Mouse (Mus musculus) CH12.LX (cell line): Measurements from ENCODE around the gene Paqr6.

Source experiments
- CHD1 ChIP-seq: IDR thresholded peaks from 2 replicates; pipeline ENCODE4 v1.6.1; 2012; ENCODE audit warnings: low read depth, low read length, improper control_type of control experiment, inconsistent platforms
- CHD2 ChIP-seq: IDR thresholded peaks from 2 replicates; pipeline ENCODE4 v1.6.1; 2011; ENCODE audit warnings: low read length, improper control_type of control experiment
- CTCF ChIP-seq, 2 experiments: IDR thresholded peaks in 1 of 2; conservative IDR thresholded peaks in 1 of 2; 2 replicates each; pipeline ENCODE4 v1.5.1; 2011 to 2012; ENCODE audit warnings: low read depth in 2 of 2, low read length in 2 of 2, improper control_type of control experiment in 1 of 2, inconsistent platforms in 1 of 2, mild to moderate bottlenecking in 1 of 2, moderate library complexity in 1 of 2
- EP300 ChIP-seq: IDR thresholded peaks from 2 replicates; pipeline ENCODE4 v1.6.1; 2011; ENCODE audit warnings: low read length, improper control_type of control experiment
- MAFK ChIP-seq: IDR thresholded peaks from 2 replicates; pipeline ENCODE4 v1.6.1; 2011; ENCODE audit warnings: low read length, improper control_type of control experiment; ENCODE audit not compliant: insufficient replicate concordance
- MAX ChIP-seq: IDR thresholded peaks from 2 replicates; pipeline ENCODE4 v1.6.1; 2011; ENCODE audit warnings: low read length, improper control_type of control experiment
- MEF2A ChIP-seq: IDR thresholded peaks from 2 replicates; pipeline ENCODE4 v1.6.1; 2014; ENCODE audit warnings: low read depth, mild to moderate bottlenecking, inconsistent platforms, low read length, improper control_type of control experiment, borderline replicate concordance
- MXI1 ChIP-seq: IDR thresholded peaks from 2 replicates; pipeline ENCODE4 v1.6.1; 2011; ENCODE audit warnings: mild to moderate bottlenecking, low read depth, low read length, improper control_type of control experiment
- NRF1 ChIP-seq: IDR thresholded peaks from 2 replicates; pipeline ENCODE4 v1.6.1; 2014; ENCODE audit warnings: low read depth, mild to moderate bottlenecking, inconsistent platforms, low read length, improper control_type of control experiment, moderate library complexity
- POLR2A ChIP-seq: IDR thresholded peaks from 2 replicates; pipeline ENCODE4 v1.6.1; 2011; ENCODE audit warnings: low read depth, mild to moderate bottlenecking, improper control_type of control experiment, low read length
- SIN3A ChIP-seq: IDR thresholded peaks from 2 replicates; pipeline ENCODE4 v1.6.1; 2012; ENCODE audit warnings: low read length, improper control_type of control experiment, inconsistent platforms
- SMC3 ChIP-seq: IDR thresholded peaks from 2 replicates; pipeline ENCODE4 v1.6.1; 2011; ENCODE audit warnings: low read depth, low read length, improper control_type of control experiment
- TCF12 ChIP-seq: IDR thresholded peaks from 2 replicates; pipeline ENCODE4 v1.6.1; 2014; ENCODE audit warnings: low read depth, mild to moderate bottlenecking, inconsistent platforms, low read length, improper control_type of control experiment
- ZMIZ1 ChIP-seq: IDR thresholded peaks from 2 replicates; pipeline ENCODE4 v1.6.1; 2012; ENCODE audit warnings: low read depth, mild to moderate bottlenecking, inconsistent platforms, low read length, improper control_type of control experiment

DNA sequence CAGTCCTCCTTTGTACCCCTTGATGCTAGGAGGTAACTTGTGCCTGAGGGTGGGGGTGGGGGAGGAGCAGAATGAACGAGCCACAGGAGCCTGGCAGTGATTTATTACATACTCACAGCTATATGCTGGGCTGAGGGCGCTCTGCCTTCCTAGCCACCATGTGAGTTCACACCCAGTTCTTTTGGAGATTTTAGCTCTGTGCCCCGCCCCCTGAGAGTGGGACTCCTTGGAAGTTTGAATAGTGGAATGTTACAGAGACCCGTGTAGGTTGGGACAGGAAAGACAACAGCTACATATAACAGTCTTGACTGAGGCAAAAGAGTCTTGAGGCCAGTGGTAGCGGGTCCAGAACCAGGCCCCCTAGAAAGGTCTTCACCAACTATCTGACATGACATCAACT, 35.4 kb upstream of the Paqr6 start:
- TF ChIP-seq MXI1 (no peak), CTCF (conservative IDR thresholded peaks at IDR 0.05 in 1 of 2, IDR thresholded peaks at IDR 0.05 in 1 of 2; ENCODE audit: low read depth in 2 of 2, low read length in 2 of 2) (no peak), CHD2 (no peak), TCF12 (no peak), SMC3 (no peak), MEF2A (no peak), SIN3A (no peak), MAX (no peak), ZMIZ1 (no peak), EP300 (no peak), POLR2A (no peak), NRF1 (no peak), CHD1 (no peak), MAFK (no peak)
